In the genomic region with DNA sequence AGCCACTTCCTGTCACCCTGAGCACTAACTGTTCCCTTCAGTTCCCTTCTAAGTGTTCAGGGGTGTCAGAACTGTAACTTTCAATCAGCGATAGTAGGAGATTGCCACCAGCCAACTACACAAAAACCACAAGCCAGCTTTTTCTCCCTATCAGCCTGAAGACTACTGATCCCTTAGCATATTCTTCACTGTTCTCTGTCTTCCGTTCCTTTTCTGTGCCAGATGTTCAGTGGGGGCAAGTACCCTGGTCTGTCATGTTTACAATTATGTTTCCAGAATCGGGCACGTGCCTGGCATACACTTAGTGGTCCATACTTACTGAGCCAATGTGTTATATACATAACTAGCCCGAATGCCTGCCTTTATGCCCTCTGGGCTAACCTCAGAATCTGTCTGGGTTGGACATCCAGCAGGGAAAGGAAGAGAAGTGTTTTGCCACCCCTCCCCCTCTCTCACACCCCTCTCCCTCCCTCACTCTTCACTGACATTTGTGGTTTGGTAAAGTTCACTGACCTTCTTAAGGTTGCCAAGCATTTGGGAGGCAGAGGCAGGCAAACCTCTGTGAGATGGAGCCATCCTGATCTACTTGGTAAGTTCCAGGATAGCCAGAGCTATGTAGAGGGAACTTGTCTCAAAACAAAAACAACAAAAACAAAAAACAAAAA, we compare ENCODE assay signal across 16 mouse cellular contexts. TPM values are rescaled to one million over a fixed set of nuclear protein-coding genes. Genes with fewer than 3 reads are reported as not detected.
A peak's percentile ranks its signal among the peaks of the same experiment; 100 is the strongest.
DNase-seq lines count a peak whose midpoint lies in the region; ATAC-seq and TF ChIP-seq lines count a peak whose summit lies in the region.
"Had no signal": no experiment of that assay in that cellular context is flagged by ENCODE, and none has a peak within 500 bp of the region (broad histone marks: within the 10 kb centered on the region; RNA-seq: fewer than 3 reads in every experiment).

No protein-coding gene starts in this region.

- TF ChIP-seq CTCF in liver, postnatal 0 days (IDR thresholded peaks at IDR 0.05; ENCODE audit: low read depth), result no peak

- H3K9ac ChIP-seq in liver, postnatal 0 days (replicated peaks), result no peak overlapping the region
- no peak overlapping the region for H3K9ac ChIP-seq in hindbrain, embryonic 12.5 days
- H3K9ac ChIP-seq: hindbrain, embryonic 15.5 days; limb, embryonic 13.5 days; midbrain, embryonic 12.5 days had no signal

- intact Hi-C loops in heart, postnatal 25 days (cut with DNase I), result no loop called here

- peak overlapping the region; percentile 59; the same call in 1 of the 2 replicates for H3K27ac ChIP-seq in heart, embryonic 10.5 days
- peak overlapping the region; percentile 55 for H3K27ac ChIP-seq in liver, postnatal 0 days (ENCODE audit: low read depth)
- no peak overlapping the region for H3K27ac ChIP-seq in hindbrain, embryonic 12.5 days
- H3K27ac ChIP-seq: hindbrain, embryonic 15.5 days; limb, embryonic 13.5 days; midbrain, embryonic 12.5 days had no signal

- TF ChIP-seq EP300 in liver, postnatal 0 days (IDR thresholded peaks at IDR 0.05; ENCODE audit: low read depth), result peak; percentile 56; the same call in 1 of the 2 replicates

- no peak for ATAC-seq in liver, postnatal 0 days
- ATAC-seq in hindbrain, embryonic 12.5 days (ENCODE audit: low FRiP score), result no peak

- no peaks in the 10 kb centered on the region for H3K9me3 ChIP-seq in heart, embryonic 10.5 days
- H3K9me3 ChIP-seq in liver, postnatal 0 days (ENCODE audit: low read length), result no peaks in the 10 kb centered on the region
- H3K9me3 ChIP-seq in hindbrain, embryonic 12.5 days (replicated peaks), result no peaks in the 10 kb centered on the region
- H3K9me3 ChIP-seq: hindbrain, embryonic 15.5 days; limb, embryonic 13.5 days; midbrain, embryonic 12.5 days had no signal

- no peaks in the 10 kb centered on the region for H3K27me3 ChIP-seq in heart, embryonic 10.5 days (ENCODE audit: insufficient read depth, poor library complexity, severe bottlenecking)
- no peaks in the 10 kb centered on the region for H3K27me3 ChIP-seq in liver, postnatal 0 days (ENCODE audit: insufficient read depth, low read length)
- no peaks in the 10 kb centered on the region for H3K27me3 ChIP-seq in hindbrain, embryonic 12.5 days
- H3K27me3 ChIP-seq: hindbrain, embryonic 15.5 days; limb, embryonic 13.5 days; midbrain, embryonic 12.5 days had no signal

- DNase-seq in heart, embryonic 10.5 days (ENCODE audit: low spot score), result no peak
- DNase-seq in heart, postnatal 25 days (ENCODE audit: low spot score), result no peak
- DNase-seq in c-Kit-positive CD71-positive TER-119-positive erythroid progenitor cells, embryonic 14.5 days (ENCODE audit: low spot score), result peak; percentile 36
- no peak for DNase-seq in liver, postnatal 0 days
- DNase-seq in thymus, postnatal 25 days, result peak; percentile 44
- DNase-seq in gastrocnemius, postnatal 10 days, result no peak
- DNase-seq in ovary, postnatal 14 days (ENCODE audit: low spot score), result no peak
- DNase-seq: cerebellum, postnatal 14 days; heart, postnatal 14 days; kidney, adult 11 months; kidney, postnatal 10 days; lung, postnatal 10 days had no signal

- H3K4me2 ChIP-seq in liver, postnatal 0 days (ENCODE audit: low read depth, low read length), result peak overlapping the region; percentile 27
- no peak overlapping the region for H3K4me2 ChIP-seq in hindbrain, embryonic 12.5 days (replicated peaks)
- H3K4me2 ChIP-seq: hindbrain, embryonic 15.5 days; limb, embryonic 13.5 days; midbrain, embryonic 12.5 days had no signal

- WGBS in heart, embryonic 10.5 days, result 81% methylated on average over 5 of the region's 5 CpGs
- WGBS in liver, postnatal 0 days (ENCODE audit: insufficient replicate concordance), result 49% methylated on average over 5 of the region's 5 CpGs
- 85% methylated on average over 5 of the region's 5 CpGs for WGBS in hindbrain, embryonic 12.5 days

- peaks cover 8% of the 10 kb centered on the region; the same call in 1 of the 2 replicates for H3K4me1 ChIP-seq in heart, embryonic 10.5 days
- H3K4me1 ChIP-seq in liver, postnatal 0 days (ENCODE audit: insufficient read depth), result peaks cover 46% of the 10 kb centered on the region
- no peaks in the 10 kb centered on the region for H3K4me1 ChIP-seq in hindbrain, embryonic 12.5 days
- H3K4me1 ChIP-seq: hindbrain, embryonic 15.5 days; limb, embryonic 13.5 days had no signal

- no peak overlapping the region for H3K4me3 ChIP-seq in heart, embryonic 10.5 days
- no peak overlapping the region for H3K4me3 ChIP-seq in liver, postnatal 0 days (ENCODE audit: low read depth, low read length)
- H3K4me3 ChIP-seq in hindbrain, embryonic 12.5 days, result no peak overlapping the region
- H3K4me3 ChIP-seq: hindbrain, embryonic 15.5 days; limb, embryonic 13.5 days; midbrain, embryonic 12.5 days had no signal

- no peaks in the 10 kb centered on the region for H3K36me3 ChIP-seq in heart, embryonic 10.5 days
- H3K36me3 ChIP-seq in liver, postnatal 0 days (replicated peaks; ENCODE audit: insufficient read depth, low read length), result no peaks in the 10 kb centered on the region
- no peaks in the 10 kb centered on the region for H3K36me3 ChIP-seq in hindbrain, embryonic 12.5 days
- H3K36me3 ChIP-seq: hindbrain, embryonic 15.5 days; limb, embryonic 13.5 days; midbrain, embryonic 12.5 days had no signal

RNA-seq across cellular contexts. Expression of gene Tlk1, which starts 4.5 kb away (rescaled TPM):
- polyA plus RNA-seq in heart, embryonic 10.5 days (2016; fragmentation: Nextera tagmentation; extraction: Ambion mirVana), result 26.4 and 28.3 TPM in 2 replicates
- total RNA-seq in heart, postnatal 25 days (2021), result 10 to 100 TPM; 31.2 to 31.9 TPM
- 23.2 and 25.3 TPM in 2 replicates for polyA plus RNA-seq in liver, postnatal 0 days (2015; fragmentation: Nextera tagmentation; extraction: Ambion mirVana)
- 10 to 100 TPM; 43.1 to 46.2 TPM for total RNA-seq in gastrocnemius, postnatal 10 days (2021)
- 41.1 and 42.0 TPM in 2 replicates for polyA plus RNA-seq in hindbrain, embryonic 12.5 days (2016; fragmentation: Nextera tagmentation; extraction: Ambion mirVana)

Comparison
In these comparisons a context has a peak if more than half of its experiments do, and no peak if none do; other contexts are left out.
1. DNase-seq: peak in c-Kit-positive CD71-positive TER-119-positive erythroid progenitor cells, embryonic 14.5 days (single experiment) and thymus, postnatal 25 days (single experiment); none in heart, embryonic 10.5 days (single experiment), heart, postnatal 25 days (single experiment), liver, postnatal 0 days (single experiment), gastrocnemius, postnatal 10 days (single experiment) and ovary, postnatal 14 days (single experiment).